Mouse (Mus musculus) spleen, postnatal 36 days (tissue): ENCODE data around the gene Rbms1.
A peak's percentile ranks its signal among the peaks of the same experiment; 100 is the strongest.
"Not testable (repeated sequence)": the region's sequence is repeated elsewhere in the genome, so short reads cannot be mapped to it uniquely, and the experiment has no call there.

Experiments
- DNase-seq, 2 experiments: peaks; one replicate each; pipeline ENCODE4 v3.0.0; 2022; ENCODE audit warnings: low spot score in 2 of 2, mixed read lengths in 1 of 2

Gene Rbms1

GRCm38 (mm10) chr2:60847984-60848383, 115.0 kb downstream of the Rbms1 start:
- DNase-seq, result no peak

GRCm38 (mm10) chr2:60845316-60845894, 117.6 kb downstream of the Rbms1 start:
- DNase-seq, result no peak

DNA sequence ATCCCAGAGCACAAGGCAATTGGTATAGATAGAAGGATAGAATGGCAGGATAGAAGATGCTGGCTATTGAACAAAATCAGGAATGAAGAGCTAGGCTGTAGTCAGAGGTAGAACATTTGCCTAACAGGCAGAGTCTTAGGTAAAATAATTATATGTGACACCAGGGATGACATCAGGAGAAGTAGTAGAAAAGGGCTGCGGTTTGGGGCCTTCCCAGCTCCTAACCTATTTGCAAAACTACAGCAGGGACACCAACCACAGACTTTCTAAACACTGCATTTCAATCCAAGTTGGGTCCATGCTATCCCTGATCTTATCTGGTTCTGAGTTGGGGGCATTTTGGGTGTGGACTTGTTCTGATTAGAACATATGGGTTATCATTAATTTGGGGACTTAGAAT, 118.7 kb downstream of the Rbms1 start:
- DNase-seq, result no peak

DNA sequence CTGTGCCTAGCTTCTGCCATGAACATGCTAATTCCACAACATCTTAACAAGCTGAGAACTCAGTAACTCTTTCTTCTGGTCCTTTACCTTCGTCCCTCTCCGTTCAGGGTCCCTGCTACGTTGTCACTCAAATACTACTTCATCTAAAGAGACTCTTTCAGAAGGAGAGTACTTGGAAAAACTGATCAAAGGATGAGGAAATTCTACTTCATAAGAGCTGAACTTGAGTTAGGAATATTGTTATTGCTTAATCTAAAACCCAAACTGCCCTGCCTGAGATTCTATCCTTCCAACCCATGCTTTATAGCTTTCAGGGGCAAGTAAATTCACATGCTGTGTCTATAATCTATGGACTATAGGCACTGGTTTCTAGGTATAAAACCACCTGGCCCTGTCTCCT, 119.4 kb downstream of the Rbms1 start:
- no peak for DNase-seq

GRCm38 (mm10) chr2:60842976-60843375, 120.0 kb downstream of the Rbms1 start:
- DNase-seq, result peak; percentile 46 to 50

DNA sequence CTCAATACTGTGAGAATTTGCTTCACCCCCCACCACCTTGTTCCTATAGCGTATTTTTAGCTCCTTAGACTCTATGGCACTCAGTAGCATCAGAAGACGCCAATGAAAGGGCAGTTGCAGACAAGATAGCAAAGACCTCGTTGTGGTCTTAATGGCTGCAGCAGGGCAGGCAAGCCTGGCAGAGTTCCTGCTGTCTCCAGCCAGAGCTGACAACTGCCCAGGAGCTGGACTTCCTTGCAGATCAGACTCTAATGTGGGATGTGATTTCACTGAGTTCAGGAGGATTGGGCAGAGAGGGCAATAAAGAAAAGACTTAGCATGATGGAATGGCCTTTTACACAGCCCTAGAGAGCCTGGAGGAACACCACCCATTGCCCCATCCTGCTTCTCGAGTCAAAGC, 122.1 kb downstream of the Rbms1 start:
- DNase-seq, result no peak

DNA sequence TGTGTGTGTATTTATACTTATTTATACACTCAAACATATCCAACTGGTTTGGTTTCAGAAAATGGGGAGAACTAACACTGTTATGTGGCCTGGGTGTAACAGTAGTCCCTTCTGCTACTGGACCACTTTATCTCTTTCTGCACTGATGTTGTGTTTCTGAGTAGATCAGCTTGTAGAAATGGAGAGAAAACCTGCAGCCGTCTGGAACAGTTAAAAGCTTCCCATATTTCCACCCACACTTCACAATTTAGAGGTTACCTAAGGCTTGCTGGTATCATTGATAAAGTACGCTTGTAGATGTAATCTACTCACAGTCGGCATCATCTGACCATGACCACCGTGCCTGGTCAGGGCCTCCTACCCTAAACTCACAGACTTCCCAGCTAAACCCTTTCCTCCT, 123.5 kb downstream of the Rbms1 start:
- DNase-seq, result no peak

DNA sequence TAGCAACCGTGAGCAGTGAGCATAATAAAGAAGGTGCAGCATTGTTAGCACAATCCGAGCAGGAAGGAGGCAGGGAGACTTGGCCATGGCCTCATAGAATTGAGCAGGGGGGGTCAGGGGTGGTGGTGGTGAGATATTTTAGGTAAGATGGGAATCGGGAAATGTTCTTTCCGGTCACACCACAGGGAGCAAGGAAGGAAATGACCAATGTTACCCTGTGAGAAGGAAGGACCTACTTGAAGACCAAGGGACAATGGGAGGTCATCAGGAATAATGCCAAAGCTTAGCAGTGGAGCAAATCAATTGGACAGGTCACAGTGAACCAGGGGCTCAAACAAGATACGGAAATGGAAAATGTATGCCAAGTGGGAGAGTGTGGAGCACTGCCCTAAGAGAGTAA, 124.1 kb downstream of the Rbms1 start:
- DNase-seq, result no peak

GRCm38 (mm10) chr2:60837616-60838015, 125.4 kb downstream of the Rbms1 start:
- DNase-seq, result no peak

GRCm38 (mm10) chr2:60836237-60836636, 126.8 kb downstream of the Rbms1 start:
- DNase-seq, result no peak

DNA sequence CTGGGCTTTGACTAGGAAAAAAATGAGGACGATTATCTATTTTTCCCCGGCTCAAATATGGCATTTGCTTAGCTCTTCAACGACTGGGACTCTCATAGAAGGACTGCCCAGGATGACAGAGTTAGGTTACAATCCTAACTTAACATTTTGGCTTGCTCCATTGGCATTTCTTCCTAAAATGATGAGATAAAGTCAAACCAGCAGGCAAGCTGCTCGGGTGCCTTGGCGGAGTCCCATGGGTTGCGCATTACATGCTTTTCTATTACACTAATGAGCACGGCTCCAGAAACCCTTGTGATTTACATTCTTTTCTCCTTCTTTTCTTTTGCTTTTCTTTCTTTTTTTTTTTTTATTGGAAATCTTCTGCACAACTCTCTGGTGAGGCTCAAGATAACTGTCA, 128.7 kb downstream of the Rbms1 start:
- DNase-seq, result no peak

DNA sequence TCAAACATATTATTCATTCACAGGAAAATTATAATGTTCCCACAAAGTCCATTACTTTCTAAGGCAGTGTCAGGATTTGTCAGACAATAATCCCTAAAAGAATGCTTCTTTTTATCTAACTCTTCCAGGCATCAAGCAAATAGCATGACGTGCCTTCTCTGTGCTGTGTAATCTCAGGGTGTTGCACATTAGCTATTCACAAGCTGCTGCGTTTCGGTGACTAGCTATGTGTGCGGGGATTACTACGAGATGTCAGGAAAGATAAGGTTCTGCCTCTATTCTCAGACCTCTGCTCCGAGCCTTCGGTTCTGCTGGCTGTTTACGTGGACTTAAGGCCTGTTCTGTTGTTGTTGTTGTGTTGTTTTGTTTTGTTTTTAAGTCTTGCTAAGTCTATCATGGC, 130.7 kb downstream of the Rbms1 start:
- no peak for DNase-seq

DNA sequence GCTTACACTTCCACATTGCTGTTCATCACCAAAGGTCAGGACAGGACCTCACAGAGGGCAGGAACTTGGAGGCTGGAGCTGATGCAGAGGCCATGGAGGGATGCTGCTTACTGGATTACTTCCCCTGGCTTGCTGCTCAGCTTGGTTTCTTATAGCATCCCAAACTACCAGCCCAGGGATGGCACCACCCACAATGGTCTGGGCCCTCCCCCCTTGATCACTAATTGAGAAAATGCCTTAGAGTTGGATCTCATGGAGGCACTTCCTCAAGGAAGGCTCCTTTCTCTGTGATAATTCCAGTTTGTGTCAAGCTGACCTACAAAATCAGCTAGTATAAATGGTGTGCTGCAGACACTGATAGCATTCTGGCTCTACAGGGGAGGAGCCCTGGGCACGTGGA, 132.5 kb downstream of the Rbms1 start:
- not testable (repeated sequence) for DNase-seq

DNA sequence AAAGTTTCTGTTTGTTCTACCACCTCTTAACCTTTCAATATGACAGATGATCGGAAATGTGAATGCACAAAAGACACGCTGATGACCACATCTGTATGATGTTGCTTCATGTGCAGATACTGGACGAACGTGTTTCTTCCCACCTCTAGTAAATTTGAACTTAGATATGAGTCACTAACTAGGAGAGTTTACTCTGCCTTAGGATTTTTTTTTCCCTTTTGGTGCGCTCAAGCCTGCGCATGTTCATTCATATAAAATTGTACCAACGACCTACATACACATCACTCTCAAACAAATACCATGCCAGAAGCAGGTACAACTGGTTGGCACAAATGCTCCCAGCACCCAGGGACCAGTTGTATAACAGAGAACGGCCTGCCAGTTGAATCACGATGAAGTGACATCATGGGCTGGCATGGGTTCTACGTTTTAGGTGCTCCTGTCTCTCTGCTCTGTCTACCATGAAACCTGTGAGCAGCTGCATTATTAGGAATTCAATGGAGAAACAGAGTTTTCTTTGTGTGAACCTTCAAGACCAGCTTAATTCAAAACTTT, 134.0 kb downstream of the Rbms1 start:
- no peak for DNase-seq

DNA sequence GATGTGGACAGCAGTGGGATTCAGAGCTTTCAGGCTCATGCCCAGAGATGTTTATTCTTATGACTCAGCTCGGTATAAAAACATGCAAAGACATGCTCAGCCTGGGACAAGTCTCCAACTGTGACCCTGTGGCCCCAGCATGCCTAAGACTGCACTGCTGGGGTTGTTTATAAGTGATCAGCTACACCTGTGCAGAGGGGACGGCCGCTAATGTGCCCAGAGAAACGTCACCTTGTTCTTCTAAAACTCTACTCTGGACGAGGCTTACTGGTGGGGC, 135.9 kb downstream of the Rbms1 start:
- no peak for DNase-seq

GRCm38 (mm10) chr2:60826406-60827151, 136.4 kb downstream of the Rbms1 start:
- no peak for DNase-seq

GRCm38 (mm10) chr2:60825690-60826089, 137.3 kb downstream of the Rbms1 start:
- no peak for DNase-seq

GRCm38 (mm10) chr2:60821635-60822034, 141.4 kb downstream of the Rbms1 start:
- peak in 1 of 2 experiments; percentile 12 for DNase-seq

GRCm38 (mm10) chr2:60818632-60819031, 144.4 kb downstream of the Rbms1 start:
- no peak for DNase-seq

GRCm38 (mm10) chr2:60816307-60816706, 146.7 kb downstream of the Rbms1 start:
- no peak for DNase-seq

GRCm38 (mm10) chr2:60814788-60815187, 148.2 kb downstream of the Rbms1 start:
- no peak for DNase-seq

GRCm38 (mm10) chr2:60812949-60813348, 150.0 kb downstream of the Rbms1 start:
- DNase-seq, result no peak

GRCm38 (mm10) chr2:60810617-60811016, 152.4 kb downstream of the Rbms1 start:
- peak; percentile 63 to 65 for DNase-seq
